Mouse (Mus musculus): ENCODE results near the gene Stxbp6.
"Not testable (repeated sequence)": the region's sequence is repeated elsewhere in the genome, so short reads cannot be mapped to it uniquely, and the experiment has no call there.

Gene Stxbp6

GRCm38 (mm10) chr12:45056372-45056771, 18.1 kb downstream of the Stxbp6 start:
- DNase-seq (ENCODE audit: low read depth, low spot score) = no peak

- no peak for DNase-seq (ENCODE audit: low read depth, low spot score)
These were observed 21.2 kb downstream of the Stxbp6 start for GRCm38 (mm10) chr12:45053319-45053718.

- DNase-seq (ENCODE audit: low read depth, low spot score) = no peak
These were observed 21.6 kb downstream of the Stxbp6 start for GRCm38 (mm10) chr12:45052860-45053259.

- no peak for DNase-seq (ENCODE audit: low read depth, low spot score)
These were observed 24.6 kb downstream of the Stxbp6 start for GRCm38 (mm10) chr12:45049894-45050293.

GRCm38 (mm10) chr12:45047711-45048110, 26.8 kb downstream of the Stxbp6 start:
- DNase-seq (ENCODE audit: low read depth, low spot score) = not testable (repeated sequence)

- DNase-seq (ENCODE audit: low read depth, low spot score) = peak; percentile 2
These were observed 27.3 kb downstream of the Stxbp6 start for GRCm38 (mm10) chr12:45047172-45047571.

- no peak for DNase-seq (ENCODE audit: low read depth, low spot score)
These were observed 29.9 kb downstream of the Stxbp6 start for GRCm38 (mm10) chr12:45044581-45044980.

GRCm38 (mm10) chr12:45042591-45043091, 31.9 kb downstream of the Stxbp6 start:
- DNase-seq (ENCODE audit: low read depth, low spot score) = no peak

- DNase-seq (ENCODE audit: low read depth, low spot score) = no peak
These were observed 37.0 kb downstream of the Stxbp6 start for GRCm38 (mm10) chr12:45037496-45037895.

GRCm38 (mm10) chr12:45037091-45037490, 37.4 kb downstream of the Stxbp6 start:
- no peak for DNase-seq (ENCODE audit: low read depth, low spot score)

GRCm38 (mm10) chr12:45030681-45031080, 43.8 kb downstream of the Stxbp6 start:
- DNase-seq (ENCODE audit: low read depth, low spot score) = no peak

GRCm38 (mm10) chr12:45026347-45026746, 48.2 kb downstream of the Stxbp6 start:
- DNase-seq (ENCODE audit: low read depth, low spot score) = no peak

GRCm38 (mm10) chr12:45020018-45020417, 54.5 kb downstream of the Stxbp6 start:
- DNase-seq (ENCODE audit: low read depth, low spot score) = no peak

- no peak for DNase-seq (ENCODE audit: low read depth, low spot score)
These were observed 55.3 kb downstream of the Stxbp6 start for GRCm38 (mm10) chr12:45019059-45019822.

- no peak for DNase-seq (ENCODE audit: low read depth, low spot score)
These were observed 61.2 kb downstream of the Stxbp6 start for GRCm38 (mm10) chr12:45013246-45013756.

- no peak for DNase-seq (ENCODE audit: low read depth, low spot score)
These were observed 62.9 kb downstream of the Stxbp6 start for GRCm38 (mm10) chr12:45011436-45012089.

- no peak for DNase-seq (ENCODE audit: low read depth, low spot score)
These were observed 63.5 kb downstream of the Stxbp6 start for GRCm38 (mm10) chr12:45011006-45011405.

GRCm38 (mm10) chr12:45009984-45010611, 64.4 kb downstream of the Stxbp6 start:
- DNase-seq (ENCODE audit: low read depth, low spot score) = no peak

- no peak for DNase-seq (ENCODE audit: low read depth, low spot score)
These were observed 67.9 kb downstream of the Stxbp6 start for GRCm38 (mm10) chr12:45006569-45006968.

GRCm38 (mm10) chr12:45006049-45006448, 68.5 kb downstream of the Stxbp6 start:
- no peak for DNase-seq (ENCODE audit: low read depth, low spot score)

GRCm38 (mm10) chr12:45001996-45002395, 72.5 kb downstream of the Stxbp6 start:
- no peak for DNase-seq (ENCODE audit: low read depth, low spot score)

GRCm38 (mm10) chr12:44997422-44997821, 77.1 kb downstream of the Stxbp6 start:
- DNase-seq (ENCODE audit: low read depth, low spot score) = no peak

Data from ZHBTc4 (cell line).